Mouse (Mus musculus) MEL (cell line): ENCODE results near the gene Prr23a3. TPM values are rescaled to one million over a fixed set of nuclear protein-coding genes. Genes with fewer than 3 reads are reported as not detected.

Experiments used
- DNase-seq: peaks from one replicate; pipeline ENCODE4 v3.0.0; 2011; ENCODE audit warnings: low read depth, low spot score
- H3K27ac ChIP-seq: 2 replicates; pipeline ENCODE4 v1.5.1; 2012; ENCODE audit warnings: low read depth, mild to moderate bottlenecking, control low read depth, low read length, moderate library complexity; ENCODE audit not compliant: control insufficient read depth
- H3K27me3 ChIP-seq, 2 experiments: fragments of 150-350 bp in 1 of 2; sonication (generic) in 1 of 2; 2 replicates each; pipeline ENCODE4 v1.6.1; 2012; ENCODE audit warnings: low read length in 2 of 2, mild to moderate bottlenecking in 2 of 2, improper control_type of control experiment in 1 of 2, moderate library complexity in 1 of 2; ENCODE audit not compliant: insufficient read depth in 2 of 2, control insufficient read depth in 1 of 2
- H3K36me3 ChIP-seq, 2 experiments: 2 replicates each; pipeline ENCODE4 v1.6.1; 2012 to 2014; ENCODE audit warnings: low read length in 2 of 2, improper control_type of control experiment in 1 of 2, inconsistent platforms in 1 of 2, mild to moderate bottlenecking in 1 of 2; ENCODE audit not compliant: insufficient read depth in 2 of 2, control insufficient read depth in 1 of 2
- H3K4me1 ChIP-seq, 2 experiments: fragments of 150-350 bp in 1 of 2; sonication (generic) in 1 of 2; 2 replicates each; pipeline ENCODE4 v1.6.1; 2012; ENCODE audit warnings: low read length in 2 of 2, improper control_type of control experiment in 1 of 2, mild to moderate bottlenecking in 1 of 2; ENCODE audit not compliant: insufficient read depth in 2 of 2, control insufficient read depth in 1 of 2
- H3K4me3 ChIP-seq, 2 experiments: fragments of 150-350 bp in 1 of 2; sonication (generic) in 1 of 2; 2 replicates each; pipeline ENCODE4 v1.5.1; 2012; ENCODE audit warnings: low read depth in 2 of 2, low read length in 2 of 2, mild to moderate bottlenecking in 2 of 2, moderate library complexity in 2 of 2, control low read depth in 1 of 2, improper control_type of control experiment in 1 of 2; ENCODE audit not compliant: control insufficient read depth in 1 of 2, insufficient read depth in 1 of 2
- H3K79me2 ChIP-seq: 2 replicates; pipeline ENCODE4 v1.6.1; 2012; ENCODE audit warnings: mild to moderate bottlenecking, low read length, moderate library complexity; ENCODE audit not compliant: control insufficient read depth, poor library complexity, insufficient read depth
- H3K9ac ChIP-seq: 2 replicates; pipeline ENCODE4 v1.6.1; 2012; ENCODE audit warnings: low read depth, mild to moderate bottlenecking, control low read depth, low read length, moderate library complexity; ENCODE audit not compliant: control insufficient read depth, poor library complexity, severe bottlenecking
- H3K9me3 ChIP-seq: fragments of 150-350 bp; sonication (generic); replicated peaks from 2 replicates; pipeline ENCODE4 v1.6.1; 2012; ENCODE audit warnings: mild to moderate bottlenecking, low read length, improper control_type of control experiment, moderate library complexity; ENCODE audit not compliant: insufficient read depth
- CHD2 ChIP-seq: IDR thresholded peaks from 2 replicates; pipeline ENCODE4 v1.6.1; 2011; ENCODE audit warnings: low read length, improper control_type of control experiment
- CTCF ChIP-seq, 3 experiments: IDR thresholded peaks in 2 of 3; conservative IDR thresholded peaks in 1 of 3; 2 replicates each; pipeline ENCODE4 v1.5.1; 2011 to 2012; ENCODE audit warnings: low read length in 3 of 3, low read depth in 2 of 3, mild to moderate bottlenecking in 2 of 3, improper control_type of control experiment in 1 of 3, inconsistent platforms in 1 of 3, mixed read lengths in 1 of 3, moderate library complexity in 1 of 3; ENCODE audit not compliant: control insufficient read depth in 1 of 3, insufficient read depth in 1 of 3, poor library complexity in 1 of 3, severe bottlenecking in 1 of 3
- E2F4 ChIP-seq: IDR thresholded peaks from 2 replicates; pipeline ENCODE4 v1.6.1; 2011; ENCODE audit warnings: low read depth, low read length, improper control_type of control experiment, borderline replicate concordance
- ELF1 ChIP-seq: IDR thresholded peaks from 2 replicates; pipeline ENCODE4 v1.6.1; 2014; ENCODE audit warnings: low read depth, mild to moderate bottlenecking, inconsistent platforms, low read length, improper control_type of control experiment, moderate library complexity
- MYB ChIP-seq: IDR thresholded peaks from 2 replicates; pipeline ENCODE4 v1.6.1; 2011; ENCODE audit warnings: mild to moderate bottlenecking, low read depth, low read length, improper control_type of control experiment
- MYC ChIP-seq: IDR thresholded peaks from 2 replicates; pipeline ENCODE4 v1.6.1; 2011; ENCODE audit warnings: low read depth, mild to moderate bottlenecking, low read length, improper control_type of control experiment, moderate library complexity
- POLR2A ChIP-seq, 2 experiments: IDR thresholded peaks; 2 replicates each; pipeline ENCODE4 v1.6.1; 2011 to 2012; ENCODE audit warnings: low read length in 2 of 2, mild to moderate bottlenecking in 2 of 2, control low read depth in 1 of 2, improper control_type of control experiment in 1 of 2, low read depth in 1 of 2, moderate library complexity in 1 of 2; ENCODE audit not compliant: control insufficient read depth in 1 of 2, insufficient read depth in 1 of 2, poor library complexity in 1 of 2
- RAD21 ChIP-seq: IDR thresholded peaks from 2 replicates; pipeline ENCODE4 v1.6.1; 2011; ENCODE audit warnings: mild to moderate bottlenecking, low read depth, low read length, improper control_type of control experiment
- RCOR1 ChIP-seq: IDR thresholded peaks from 2 replicates; pipeline ENCODE4 v1.6.1; 2012; ENCODE audit warnings: low read depth, mild to moderate bottlenecking, inconsistent platforms, low read length, improper control_type of control experiment
- SMC3 ChIP-seq: IDR thresholded peaks from 2 replicates; pipeline ENCODE4 v1.6.1; 2011; ENCODE audit warnings: low read depth, low read length, improper control_type of control experiment
- UBTF ChIP-seq: IDR thresholded peaks from 2 replicates; pipeline ENCODE4 v1.6.1; 2012; ENCODE audit warnings: low read depth, mild to moderate bottlenecking, inconsistent platforms, low read length, improper control_type of control experiment, moderate library complexity, borderline replicate concordance; ENCODE audit not compliant: insufficient read depth
- ZC3H11A ChIP-seq: IDR thresholded peaks from 2 replicates; pipeline ENCODE4 v1.6.1; 2012; ENCODE audit warnings: low read depth, mild to moderate bottlenecking, inconsistent platforms, low read length, improper control_type of control experiment
- ZKSCAN1 ChIP-seq: IDR thresholded peaks from 2 replicates; pipeline ENCODE4 v1.6.1; 2012; ENCODE audit warnings: low read depth, mild to moderate bottlenecking, inconsistent platforms, low read length, improper control_type of control experiment, moderate library complexity
- ZMIZ1 ChIP-seq: IDR thresholded peaks from 2 replicates; pipeline ENCODE4 v1.6.1; 2012; ENCODE audit warnings: low read depth, mild to moderate bottlenecking, inconsistent platforms, low read length, improper control_type of control experiment, moderate library complexity
- ZNF384 ChIP-seq: IDR thresholded peaks from 2 replicates; pipeline ENCODE4 v1.6.1; 2012; ENCODE audit warnings: low read depth, mild to moderate bottlenecking, inconsistent platforms, low read length, improper control_type of control experiment
- polyA plus RNA-seq, 2 experiments: library from polyadenylated mRNA; stranded (reverse) in 1 of 2; unstranded in 1 of 2; fragments of >175 nt in 1 of 2; fragments of >200 nt in 1 of 2; gene quantifications; 2 replicates each; pipeline versions ENCODE4 v1.2.1 to v1.2.4; 2012; ENCODE audit warnings: low replicate concordance in 2 of 2, low read depth in 1 of 2; ENCODE audit not compliant: insufficient read length in 2 of 2, insufficient read depth in 1 of 2, missing spikeins in 1 of 2
- total RNA-seq: library from RNA; depleted of rRNA; stranded (reverse); fragments of 300-350 nt; gene quantifications from 2 replicates; pipeline ENCODE4 v1.2.3, GENCODE M21; 2012; rRNA removed

The Prr23a3 gene
- total RNA-seq: not detected in 2 replicates
- not detected for polyA plus RNA-seq

DNA sequence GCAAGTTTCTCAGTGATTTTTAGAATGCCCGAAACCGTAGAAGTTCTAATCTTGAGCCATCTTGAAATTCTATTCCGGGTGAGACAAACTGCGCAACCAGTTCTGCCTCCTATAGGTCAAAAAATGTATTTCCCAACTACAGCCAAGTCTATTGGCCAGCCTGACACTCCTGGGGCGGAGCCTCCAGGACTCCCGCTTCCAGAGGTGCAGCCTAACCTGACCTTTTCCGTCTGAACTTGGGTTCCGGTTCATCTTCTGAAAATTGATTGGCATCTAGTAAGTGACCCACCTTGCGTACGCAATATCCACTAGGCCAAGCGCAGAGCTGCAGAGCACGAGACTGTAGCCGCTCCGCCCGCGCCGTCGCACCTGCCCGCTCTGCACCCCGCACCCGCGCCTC, at the start of gene Prr23a3:
Gene Prr23a3 (plus strand): TSS at position 197 of the 400 bp plus-strand sequence.
- TF ChIP-seq CHD2 (no peak), E2F4 (no peak), ZNF384 (no peak), RCOR1 (no peak), ZMIZ1 (no peak), ZKSCAN1 (no peak), ZC3H11A (no peak), SMC3 (no peak), RAD21 (no peak), MYC (no peak)
- H3K27ac ChIP-seq: no peak within 1 kb of the TSS
- no peaks in the 10 kb centered on the region for H3K27me3 ChIP-seq
- no peaks in the 10 kb centered on the region for H3K79me2 ChIP-seq
- no peak for DNase-seq
- no peaks in the 10 kb centered on the region for H3K9me3 ChIP-seq
- no peak within 1 kb of the TSS for H3K4me3 ChIP-seq
- H3K4me1 ChIP-seq: no peaks in the 10 kb centered on the region
- no peaks in the 10 kb centered on the region for H3K36me3 ChIP-seq
- H3K9ac ChIP-seq: no peak within 1 kb of the TSS

DNA sequence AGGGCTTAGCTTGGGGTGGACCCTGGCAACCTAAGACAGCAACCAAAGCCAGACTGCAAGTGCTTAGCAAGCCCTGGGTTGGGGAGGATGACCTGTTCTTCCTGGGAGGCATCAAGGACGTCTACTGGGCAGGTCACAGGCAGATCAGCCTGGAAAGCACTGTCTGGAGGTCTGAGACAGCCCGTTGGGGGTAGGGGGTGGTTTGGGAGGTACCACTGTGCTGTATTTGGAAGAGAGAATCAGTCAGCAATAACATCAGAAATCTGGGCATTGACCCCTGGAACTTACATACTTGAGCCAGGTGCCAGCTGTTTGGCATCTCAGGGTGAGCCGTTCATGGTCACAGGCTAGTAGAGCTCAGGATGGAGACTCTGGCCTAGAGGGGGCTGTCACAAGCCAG, 48.5 kb upstream of the Prr23a3 start:
- H3K36me3 ChIP-seq: no peaks in the 10 kb centered on the region
- no peaks in the 10 kb centered on the region for H3K27me3 ChIP-seq
- H3K9me3 ChIP-seq: no peaks in the 10 kb centered on the region
- TF ChIP-seq MYC: no peak
- no peaks in the 10 kb centered on the region for H3K79me2 ChIP-seq
- no peak overlapping the region for H3K27ac ChIP-seq
- no peak for DNase-seq
- H3K9ac ChIP-seq: no peak overlapping the region
- no peak overlapping the region for H3K4me3 ChIP-seq
- no peaks in the 10 kb centered on the region for H3K4me1 ChIP-seq

DNA sequence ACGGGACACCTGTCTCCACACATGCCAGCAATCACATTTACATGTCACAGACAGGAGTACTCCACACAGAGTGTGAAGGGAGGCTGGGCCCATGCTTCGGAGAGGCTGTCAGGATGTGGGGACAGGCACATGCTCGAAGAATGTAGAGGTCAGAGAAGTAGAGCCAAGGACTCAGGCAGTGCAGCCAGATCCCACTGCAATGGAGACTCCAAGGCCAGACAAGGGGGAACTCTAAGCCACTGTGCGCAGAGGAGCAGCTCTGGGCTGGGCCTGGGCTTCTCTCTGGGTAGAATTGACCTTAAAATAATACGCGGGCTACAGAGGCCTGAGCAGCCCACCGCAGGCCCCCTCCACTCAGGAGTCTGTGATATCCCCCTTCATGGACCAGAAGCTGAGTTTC, 47.0 kb upstream of the Prr23a3 start:
- H3K9ac ChIP-seq: no peak overlapping the region
- no peak overlapping the region for H3K4me3 ChIP-seq
- no peak overlapping the region for H3K27ac ChIP-seq
- H3K36me3 ChIP-seq: no peaks in the 10 kb centered on the region
- H3K4me1 ChIP-seq: no peaks in the 10 kb centered on the region
- H3K79me2 ChIP-seq: no peaks in the 10 kb centered on the region
- TF ChIP-seq ELF1 (no peak), CTCF (IDR thresholded peaks at IDR 0.05 in 2 of 3, conservative IDR thresholded peaks at IDR 0.05 in 1 of 3; ENCODE audit: control insufficient read depth in 1 of 3, insufficient read depth in 1 of 3, low read depth in 2 of 3, low read length in 3 of 3, poor library complexity in 1 of 3, severe bottlenecking in 1 of 3) (no peak), UBTF (no peak), POLR2A (IDR thresholded peaks at IDR 0.05; ENCODE audit: control insufficient read depth in 1 of 2, insufficient read depth in 1 of 2, low read depth in 1 of 2, low read length in 2 of 2, poor library complexity in 1 of 2) (no peak), MYB (no peak)
- no peaks in the 10 kb centered on the region for H3K9me3 ChIP-seq
- DNase-seq: no peak
- no peaks in the 10 kb centered on the region for H3K27me3 ChIP-seq
